Mouse (Mus musculus): ENCODE data around the gene Desi2.
"Not testable (repeated sequence)": the region's sequence is repeated elsewhere in the genome, so short reads cannot be mapped to it uniquely, and the experiment has no call there.

Desi2 gene

DNA sequence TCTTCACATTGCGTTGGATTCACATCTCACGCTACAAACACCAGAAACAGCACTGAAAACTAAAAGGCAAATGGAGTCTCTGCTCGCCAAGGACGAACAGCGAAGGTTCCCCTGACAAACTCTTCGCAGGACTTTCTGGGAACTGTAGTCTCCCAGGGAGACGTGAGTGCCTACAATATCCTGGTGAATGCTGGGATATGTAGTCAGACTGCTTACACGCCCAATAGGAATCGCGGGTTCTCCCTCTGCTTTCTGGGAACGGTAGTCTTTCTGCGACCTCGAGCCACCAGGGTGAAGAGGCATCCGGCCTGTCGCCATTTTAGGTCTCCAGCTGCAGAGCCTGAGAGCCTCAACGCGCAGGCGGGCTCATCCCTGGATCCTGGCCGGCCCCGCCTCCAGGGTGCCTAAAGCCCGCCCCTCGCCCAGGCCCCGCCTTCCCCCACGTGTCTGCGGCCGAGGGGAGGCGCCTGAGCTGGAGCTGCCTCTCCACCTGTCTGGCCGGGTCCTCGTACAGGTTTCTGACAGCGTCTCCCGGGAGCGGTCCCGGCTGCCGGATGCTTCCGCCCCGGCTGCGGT lies at the start of gene Desi2:
Gene Desi2 (plus strand): TSS at position 202 of the 576 bp plus-strand sequence.
- DNase-seq (ENCODE audit: low spot score in 2 of 2), result peak; percentile 99

DNA sequence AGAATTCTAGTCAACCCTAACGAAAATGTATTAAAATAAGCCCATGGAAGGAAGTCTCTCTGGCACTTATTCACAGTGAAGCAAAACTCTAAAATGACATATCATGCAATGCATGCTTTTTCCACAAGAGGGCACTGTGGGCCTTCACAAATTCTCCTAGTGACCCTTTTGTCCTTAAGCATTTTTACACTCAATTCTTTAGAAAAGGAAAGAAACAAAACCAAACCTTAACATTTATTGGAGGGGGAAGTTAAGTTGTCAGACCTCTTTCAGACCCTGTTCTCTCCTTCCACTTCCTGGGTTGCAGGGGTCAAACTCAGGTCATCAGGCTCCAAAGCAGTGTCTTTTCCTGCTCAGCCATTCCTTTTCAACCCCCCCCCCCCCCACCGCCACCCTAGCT lies 40.7 kb upstream of the Desi2 start:
- DNase-seq (ENCODE audit: low spot score in 2 of 2), result peak; percentile 15 to 47

DNA sequence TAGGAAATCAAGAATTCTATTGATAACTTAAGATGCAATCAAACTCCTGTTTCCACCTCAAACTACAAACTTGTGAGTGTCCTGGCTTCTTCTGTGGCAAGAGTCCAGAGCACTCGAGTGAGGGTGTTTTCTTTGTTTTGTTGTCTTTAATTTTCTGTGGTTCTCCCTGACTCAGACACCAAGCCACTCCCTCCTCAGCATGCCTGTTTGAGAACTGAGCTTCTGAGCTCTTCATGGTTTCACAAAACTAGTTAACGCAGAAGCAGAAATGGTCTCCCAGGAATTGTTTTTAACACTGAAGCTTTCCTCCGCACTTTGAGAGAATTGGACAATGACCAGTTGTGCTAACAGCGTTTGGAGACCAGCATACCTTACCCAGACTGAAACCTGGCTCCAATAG lies 40.3 kb upstream of the Desi2 start:
- DNase-seq (ENCODE audit: low spot score in 2 of 2), result not testable (repeated sequence)

DNA sequence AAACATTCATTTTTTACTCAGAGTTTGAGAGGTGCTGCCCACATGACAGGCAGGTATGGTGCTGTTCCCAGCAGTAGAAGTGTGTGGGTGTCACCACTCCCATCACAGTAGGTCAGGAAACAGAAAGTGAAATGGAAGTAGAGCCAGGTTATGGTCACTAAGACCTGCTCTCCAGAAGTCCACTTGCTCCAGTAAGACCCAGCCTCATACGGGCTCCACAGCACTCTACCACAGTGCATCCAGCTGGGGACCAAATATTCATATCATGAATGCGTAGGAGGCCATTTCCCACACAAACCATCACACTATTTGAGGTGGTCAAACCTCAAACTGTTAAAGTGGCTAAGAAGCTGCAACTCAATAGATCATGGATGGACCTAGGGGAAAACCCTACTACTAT lies 5.0 kb upstream of the Desi2 start:
- DNase-seq (ENCODE audit: low spot score in 2 of 2), result no peak

DNA sequence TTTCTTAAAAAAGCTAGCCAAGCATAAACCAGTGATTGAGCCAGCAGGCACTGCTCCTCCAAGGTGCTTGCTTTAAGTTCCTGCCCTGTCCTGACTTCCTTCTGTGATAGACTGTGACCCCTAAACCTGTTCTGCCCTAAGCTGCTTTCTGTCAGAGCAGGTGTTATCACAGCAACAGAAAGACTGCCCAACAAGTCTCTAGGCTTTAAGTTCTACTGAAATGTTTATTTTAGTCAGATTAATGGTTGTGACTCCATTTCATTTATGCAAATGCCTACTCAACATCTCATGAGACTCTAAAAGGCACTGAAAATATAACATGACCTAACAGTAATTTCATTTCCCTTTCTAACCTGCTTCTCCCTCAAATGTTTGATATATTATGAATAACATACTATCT lies 1.6 kb upstream of the Desi2 start:
- no peak for DNase-seq (ENCODE audit: low spot score in 2 of 2)

DNA sequence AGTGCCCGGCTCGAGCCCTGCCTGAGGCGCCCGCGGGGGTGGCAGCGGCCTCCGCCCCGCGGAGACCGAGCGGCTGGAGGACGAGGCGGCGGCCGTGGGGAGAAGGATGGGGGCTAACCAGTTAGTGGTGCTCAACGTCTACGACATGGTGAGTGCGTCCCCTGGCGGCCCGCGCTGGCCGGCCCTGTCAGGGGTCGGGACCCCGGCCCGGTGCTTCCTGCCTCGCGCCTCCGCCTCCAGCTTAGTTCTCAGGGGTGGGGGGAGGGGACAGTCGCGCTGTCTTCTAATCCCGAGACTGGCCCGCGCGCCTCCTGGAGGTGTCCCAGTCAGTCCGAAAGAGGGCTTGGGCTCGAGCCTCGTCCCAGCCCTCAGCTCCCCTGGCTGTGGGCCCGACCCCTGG lies 593 bp downstream of the Desi2 start:
- DNase-seq (ENCODE audit: low spot score in 2 of 2), result not testable (repeated sequence)

DNA sequence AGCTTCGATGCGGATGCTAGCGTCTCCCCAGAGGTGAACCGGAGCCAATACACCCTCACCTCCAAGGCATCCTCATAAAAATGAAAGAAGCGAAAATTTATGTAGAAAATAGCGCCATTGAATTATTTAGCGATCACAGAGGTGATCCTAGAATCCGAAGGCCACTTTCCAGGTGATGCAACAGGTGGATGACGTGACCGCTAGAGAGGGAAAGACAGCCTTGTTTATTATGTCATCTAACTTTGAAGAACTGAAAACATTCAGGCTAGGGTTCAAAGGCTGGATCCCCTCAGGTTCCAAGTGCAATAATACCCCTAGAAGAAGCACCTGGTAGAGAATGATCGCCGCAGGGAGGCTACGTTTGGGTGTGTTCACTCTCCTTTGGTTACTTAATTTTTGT lies 1.2 kb downstream of the Desi2 start:
- peak in 1 of 2 experiments; percentile 17 for DNase-seq (ENCODE audit: low spot score in 2 of 2)

DNA sequence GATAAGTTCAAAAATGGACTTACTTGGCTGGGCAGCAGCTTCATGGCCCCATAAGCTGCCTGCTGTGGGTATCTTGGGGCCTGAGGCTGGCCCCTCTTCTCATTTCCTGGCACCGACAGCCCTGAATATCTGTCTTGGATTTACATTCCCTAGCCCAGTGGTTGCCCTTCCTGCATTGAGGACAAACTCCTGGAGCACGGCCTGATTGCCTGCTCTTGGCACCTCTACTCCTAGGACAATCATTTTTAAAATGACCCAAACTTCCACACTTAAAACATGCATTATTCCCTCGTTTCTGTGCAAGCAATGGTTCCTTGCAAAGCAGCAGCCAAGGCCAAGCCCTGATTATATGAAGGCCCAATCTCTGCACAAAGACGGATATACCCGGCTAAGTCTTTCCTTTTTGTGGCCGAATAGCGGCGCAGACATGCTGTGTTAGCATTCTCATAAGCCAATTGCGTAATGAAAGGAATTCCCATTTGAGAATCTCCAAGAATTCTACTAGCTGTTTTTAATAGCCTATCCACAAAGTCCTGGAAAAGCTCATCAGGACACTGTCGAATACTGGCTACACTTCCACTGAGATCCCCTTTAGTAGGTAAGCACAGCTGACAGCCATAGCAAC lies 18.6 kb downstream of the Desi2 start:
- peak; percentile 57 to 59 for DNase-seq (ENCODE audit: low spot score in 2 of 2)

DNA sequence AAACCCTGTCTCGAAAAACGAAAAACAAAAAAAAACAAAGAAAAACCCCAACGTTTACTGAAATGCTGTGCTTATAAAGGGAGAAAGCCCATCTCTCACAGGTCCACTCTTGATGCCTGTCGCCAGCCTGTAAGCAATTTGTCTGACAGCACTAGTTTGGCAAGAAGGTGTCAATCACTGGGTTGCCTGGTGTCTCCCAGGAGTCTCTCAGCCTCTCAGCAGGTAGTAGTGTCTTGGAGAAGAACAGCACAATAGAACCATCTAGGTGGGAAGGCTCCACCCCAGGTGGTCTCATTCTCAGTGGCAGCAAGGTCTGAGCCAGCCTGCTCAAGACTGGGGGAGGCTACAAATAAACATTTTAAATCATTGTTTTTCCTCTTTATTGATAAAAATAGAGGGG lies 20.6 kb downstream of the Desi2 start:
- DNase-seq (ENCODE audit: low spot score in 2 of 2), result not testable (repeated sequence)

DNA sequence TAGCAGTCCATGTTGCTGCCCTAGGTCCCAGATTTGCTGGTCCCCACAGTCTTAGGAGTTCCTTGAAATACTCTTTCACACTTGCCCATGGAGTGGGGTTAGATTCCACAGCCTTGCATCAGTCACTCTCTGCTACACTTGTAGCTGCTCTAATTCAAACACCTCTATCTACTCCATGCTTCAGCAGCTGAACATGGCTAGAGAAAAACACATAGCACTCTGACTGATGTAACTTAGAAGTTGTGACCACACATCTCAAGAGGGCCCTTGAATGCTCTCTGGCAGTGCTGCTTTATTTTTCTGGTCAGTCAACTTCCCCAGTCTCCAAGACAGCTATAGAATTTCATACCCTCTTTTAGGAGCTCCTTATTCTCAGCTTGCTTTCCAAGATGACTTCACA lies 22.7 kb downstream of the Desi2 start:
- DNase-seq (ENCODE audit: low spot score in 2 of 2), result no peak

DNA sequence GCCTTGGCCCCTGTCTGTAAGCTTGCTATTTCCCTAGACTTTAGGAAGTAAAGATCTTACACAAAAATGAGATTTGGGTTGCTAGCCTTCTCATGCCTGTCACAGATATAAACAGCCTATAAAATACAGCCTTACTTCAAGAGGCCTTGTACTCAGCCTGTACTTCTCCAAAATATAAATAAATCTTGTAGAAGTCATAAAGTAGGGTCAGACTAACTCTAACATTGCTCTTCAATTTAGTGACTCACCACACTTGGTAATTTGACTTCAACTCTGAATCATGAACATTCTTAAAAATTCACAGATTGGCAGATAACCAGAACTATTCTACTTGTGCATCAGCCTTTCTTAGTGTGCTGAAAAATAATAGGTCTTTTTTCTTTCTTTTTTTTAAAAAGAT lies 29.9 kb downstream of the Desi2 start:
- no peak for DNase-seq (ENCODE audit: low spot score in 2 of 2)

DNA sequence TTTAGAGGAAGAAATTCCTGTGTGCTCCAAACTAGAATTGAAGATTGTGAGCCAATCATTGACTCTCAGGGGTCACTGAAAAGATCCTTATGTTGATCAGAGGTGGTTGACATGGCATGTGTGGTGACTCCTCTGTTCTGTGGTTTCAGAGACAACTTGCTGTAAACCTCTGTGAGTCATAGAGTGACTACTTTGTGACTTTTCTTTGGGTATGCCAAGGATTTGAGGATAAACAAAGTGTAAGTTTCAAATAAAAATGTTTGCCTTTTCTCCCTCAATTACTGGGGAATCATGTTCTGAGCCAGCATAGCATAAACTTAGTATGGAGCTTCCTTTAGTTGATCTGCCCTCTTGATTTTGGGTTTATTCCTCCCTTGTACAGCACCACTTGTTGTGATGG lies 31.1 kb downstream of the Desi2 start:
- no peak for DNase-seq (ENCODE audit: low spot score in 2 of 2)

DNA sequence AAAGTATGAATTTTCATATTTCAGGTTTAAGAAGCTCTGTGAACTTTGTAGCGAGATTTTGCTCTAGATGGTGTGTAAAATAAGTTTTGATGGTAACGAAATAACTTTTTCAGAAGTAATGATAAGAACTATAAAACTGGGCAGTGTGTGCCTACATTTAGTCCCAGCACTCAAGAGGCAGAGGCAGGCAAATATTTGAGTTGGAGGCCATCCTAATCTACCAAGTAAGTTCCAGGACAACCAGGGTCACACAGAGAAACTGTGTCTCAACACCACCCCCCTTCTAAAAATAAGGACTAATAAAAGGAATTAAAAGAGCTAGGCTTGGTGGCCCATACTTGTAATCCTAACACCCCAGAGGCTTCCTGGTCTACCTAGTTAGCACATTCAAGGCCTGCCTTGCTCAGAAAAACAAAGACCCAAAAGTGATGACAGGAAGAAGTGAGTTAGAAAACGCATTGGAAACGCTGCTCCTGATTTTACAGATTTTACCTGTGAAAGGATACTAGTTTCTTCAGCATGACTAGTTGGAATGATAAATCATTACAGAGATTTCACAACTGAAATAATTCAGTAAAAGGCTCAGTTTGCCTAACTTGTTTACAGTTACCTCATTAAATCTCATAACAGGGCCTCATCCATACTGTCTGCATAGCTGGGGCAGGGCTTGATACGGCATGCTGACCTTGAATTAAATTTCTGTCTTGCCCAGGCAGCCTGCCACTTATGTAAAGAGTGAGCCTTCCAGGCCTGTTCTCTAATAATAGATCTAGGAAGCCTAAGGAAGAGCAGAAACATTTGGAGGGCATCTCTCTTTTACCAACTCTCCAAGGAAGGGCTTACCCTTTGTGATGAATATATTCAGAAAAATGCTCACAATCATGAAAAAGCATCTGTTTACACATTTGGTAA lies 32.2 kb downstream of the Desi2 start:
- DNase-seq (ENCODE audit: low spot score in 2 of 2), result peak; percentile 45 to 49

DNA sequence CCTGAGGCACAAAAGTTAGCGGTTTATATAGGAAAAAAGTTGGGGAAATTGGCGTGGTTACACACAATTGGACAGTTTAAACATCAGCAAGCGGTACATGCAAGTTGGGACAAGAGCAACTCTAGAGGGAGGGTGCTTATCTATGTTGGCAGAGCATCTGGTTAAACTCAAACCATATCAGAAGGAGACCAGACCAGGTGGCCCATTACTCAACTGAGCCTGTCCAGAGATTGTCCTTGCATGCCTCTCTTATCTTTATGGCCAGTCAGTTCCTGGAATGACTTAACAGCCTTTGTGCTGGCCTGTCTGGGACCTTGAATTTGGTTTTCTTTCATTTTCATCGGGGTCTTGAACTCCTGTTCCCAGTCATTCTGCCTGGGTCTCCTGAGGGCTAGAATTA lies 41.7 kb downstream of the Desi2 start:
- not testable (repeated sequence) for DNase-seq (ENCODE audit: low spot score in 2 of 2)

DNA sequence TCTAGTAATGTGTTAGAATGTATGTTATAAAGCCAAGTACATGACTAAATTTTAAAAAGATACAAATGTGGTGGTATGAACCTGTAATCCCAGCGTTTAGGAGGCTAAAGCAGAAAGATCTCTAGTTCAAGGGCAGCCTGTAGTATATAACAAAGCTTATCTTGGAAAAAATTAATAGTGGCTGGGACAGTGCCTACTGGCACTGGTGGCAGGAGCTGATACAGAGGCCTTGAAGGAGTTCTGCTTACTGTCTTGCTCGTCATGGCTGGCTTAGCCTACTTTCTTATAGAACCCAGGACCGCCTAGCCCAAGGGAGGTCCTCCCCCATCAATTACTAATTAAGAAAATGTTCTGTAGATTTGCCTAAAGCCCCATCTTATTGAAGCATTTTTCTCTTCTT lies 46.9 kb downstream of the Desi2 start:
- DNase-seq (ENCODE audit: low spot score in 2 of 2), result no peak

DNA sequence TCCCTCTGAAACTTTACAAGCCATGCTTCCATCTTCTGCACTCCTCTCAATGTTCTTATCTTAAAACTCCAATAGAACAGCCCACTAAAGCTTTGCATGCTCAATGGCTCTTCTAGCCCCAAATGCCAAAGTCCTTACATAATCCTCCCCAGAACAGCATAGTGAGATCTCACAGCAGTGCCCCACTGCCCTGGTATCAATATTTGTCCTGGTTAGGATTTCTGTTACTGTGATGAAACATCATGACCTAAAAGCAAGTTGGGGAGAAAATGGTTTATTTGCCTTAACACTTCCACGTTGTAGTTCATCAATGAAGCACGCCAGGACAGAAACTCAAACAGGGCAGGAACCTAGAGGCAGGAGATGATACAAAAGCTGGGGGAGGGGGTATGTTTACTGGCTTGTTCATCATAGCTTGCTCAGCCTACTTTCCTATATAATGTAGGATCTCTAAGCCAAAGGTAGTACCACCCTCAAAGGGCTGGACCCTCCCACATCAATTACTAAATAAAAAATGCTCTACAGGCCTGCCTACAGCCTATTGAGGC lies 48.8 kb downstream of the Desi2 start:
- DNase-seq (ENCODE audit: low spot score in 2 of 2), result no peak

DNA sequence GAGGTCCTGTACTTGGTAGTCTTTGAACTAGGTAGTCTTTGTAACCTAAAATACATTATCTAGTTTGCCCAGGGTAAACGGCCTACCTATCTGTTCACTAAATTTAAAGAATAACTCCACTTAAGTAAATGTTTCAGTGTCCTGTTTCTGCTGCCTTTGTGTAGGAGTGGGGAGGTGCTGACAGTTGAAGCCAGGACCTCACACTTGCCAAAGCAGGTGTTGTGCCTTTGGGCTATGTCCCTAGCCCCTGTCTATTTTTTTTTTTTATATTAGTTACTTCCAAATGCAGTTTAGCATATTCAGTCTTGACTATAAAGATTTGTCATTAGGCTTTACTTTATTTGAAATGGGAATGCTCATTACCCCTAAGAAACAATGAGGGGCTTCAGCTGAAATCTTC lies 51.5 kb downstream of the Desi2 start:
- DNase-seq (ENCODE audit: low spot score in 2 of 2), result no peak

DNA sequence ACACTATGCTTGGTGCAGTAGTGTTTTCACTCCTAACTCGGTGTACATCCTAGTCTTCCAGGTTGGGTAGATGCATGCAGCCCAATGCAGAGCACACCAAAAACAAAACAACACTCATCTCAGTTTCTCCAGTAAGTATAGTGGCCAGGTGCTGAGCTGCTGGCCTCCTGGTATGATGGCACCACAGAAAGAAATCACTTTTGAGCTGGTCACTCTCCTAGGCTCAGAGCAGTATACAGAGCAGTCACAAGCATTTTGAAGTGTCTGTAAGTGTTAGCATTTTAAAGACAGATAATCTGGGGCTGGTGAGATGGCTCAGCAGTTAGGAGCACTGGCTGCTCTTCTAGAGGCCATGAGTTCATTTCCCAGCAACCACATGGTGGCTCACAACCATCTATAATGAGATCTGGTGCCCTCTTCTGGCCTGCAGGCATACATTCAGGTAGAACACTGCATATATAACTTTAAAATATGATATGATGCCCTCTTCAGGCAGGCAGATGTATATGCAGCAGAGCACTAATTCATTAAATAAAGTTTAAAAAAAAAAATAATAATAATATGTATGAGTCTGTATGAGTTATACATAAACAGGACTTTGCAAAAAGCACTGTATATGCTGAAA lies 54.8 kb downstream of the Desi2 start:
- no peak for DNase-seq (ENCODE audit: low spot score in 2 of 2)

DNA sequence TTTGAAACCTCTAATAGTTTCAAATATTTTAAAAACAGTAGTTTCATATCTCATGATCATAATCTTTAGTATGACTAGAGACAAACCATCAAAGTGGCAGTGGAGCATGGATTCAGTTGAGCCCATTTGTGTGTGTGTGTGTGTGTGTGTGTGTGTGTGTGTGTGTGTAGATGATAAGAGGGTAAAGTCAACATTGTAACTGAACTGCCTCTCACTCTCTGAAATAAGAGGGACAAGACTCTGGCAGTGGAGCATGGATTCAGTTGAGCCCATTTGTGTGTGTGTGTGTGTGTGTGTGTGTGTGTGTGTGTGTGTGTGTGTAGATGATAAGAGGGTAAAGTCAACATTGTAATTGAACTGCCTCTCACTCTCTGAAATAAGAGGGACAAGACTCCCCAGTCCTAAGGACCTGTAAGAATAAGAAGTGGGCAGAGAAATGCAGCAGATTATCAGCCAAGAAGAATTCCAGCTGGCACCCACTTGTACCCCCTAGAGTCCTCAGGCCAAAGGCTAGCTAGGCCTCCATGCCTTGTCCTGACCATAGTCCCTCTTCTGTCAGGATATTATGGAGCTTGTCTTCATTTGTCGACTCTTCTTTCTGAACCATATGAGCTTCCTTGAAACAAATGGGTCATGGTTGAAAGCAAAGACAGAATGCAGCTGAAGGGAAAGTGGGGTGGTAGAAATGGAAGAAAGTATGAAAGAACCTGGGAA lies 61.0 kb downstream of the Desi2 start:
- no peak for DNase-seq (ENCODE audit: low spot score in 2 of 2)

DNA sequence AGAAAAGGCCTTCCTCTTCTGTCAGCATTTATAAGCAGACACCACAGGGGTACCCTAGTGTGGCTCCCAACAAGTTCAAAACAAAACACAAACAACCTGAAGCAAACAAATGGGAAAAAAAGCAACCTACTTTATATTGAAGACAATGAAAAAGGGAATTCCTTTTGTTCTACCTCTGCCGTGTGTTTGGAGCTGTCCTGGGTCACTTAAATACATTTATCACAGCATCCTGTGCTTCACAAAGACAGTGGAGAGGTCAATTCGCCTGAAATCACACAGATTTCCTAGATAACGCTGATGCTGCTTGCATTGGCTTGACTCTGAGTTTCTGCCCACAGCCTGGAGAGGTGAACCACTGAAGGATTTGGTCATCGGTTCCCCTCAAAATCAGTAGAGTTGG lies 67.4 kb downstream of the Desi2 start:
- DNase-seq (ENCODE audit: low spot score in 2 of 2), result no peak

DNA sequence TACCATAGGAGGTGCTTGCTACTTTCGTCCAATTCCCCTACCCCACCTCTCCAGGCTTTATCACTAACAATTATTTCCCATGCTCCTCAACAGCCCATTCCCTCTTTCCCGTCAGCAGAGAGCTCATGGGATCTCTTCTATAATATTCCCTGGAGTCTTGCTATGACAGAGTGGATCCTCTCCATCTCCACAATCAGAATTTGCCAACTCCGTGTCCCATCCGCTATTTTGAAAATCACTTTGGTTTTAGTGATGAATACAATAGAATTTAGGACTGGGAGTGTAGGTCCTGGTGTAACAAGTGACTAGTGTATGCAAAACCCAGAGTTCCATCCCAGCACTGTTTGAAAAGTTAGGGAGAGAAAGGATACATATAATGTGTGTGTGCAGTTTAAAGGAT lies 69.1 kb downstream of the Desi2 start:
- no peak for DNase-seq (ENCODE audit: low spot score in 2 of 2)

DNA sequence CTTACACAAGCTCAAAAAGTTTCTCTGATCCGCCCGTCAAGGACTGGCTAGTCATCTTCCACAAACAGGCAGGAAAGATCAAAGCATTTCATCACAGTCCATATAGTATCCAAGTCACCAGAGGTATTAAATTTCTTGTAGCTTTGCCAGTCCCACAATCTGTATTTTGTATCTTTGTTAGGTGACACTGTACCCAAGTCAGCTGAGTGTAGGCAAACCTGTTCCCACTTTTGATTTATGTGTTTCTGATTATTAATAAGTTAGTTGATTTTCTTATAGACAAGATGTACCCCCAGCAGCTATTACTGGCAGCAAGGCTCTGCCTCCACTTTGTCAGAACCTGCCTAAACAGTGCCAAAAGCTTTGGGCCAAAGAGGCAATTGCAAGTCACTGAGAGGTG lies 71.6 kb downstream of the Desi2 start:
- DNase-seq (ENCODE audit: low spot score in 2 of 2), result no peak
